Mouse (Mus musculus): ENCODE data around the gene Knstrn.

Knstrn gene

GRCm38 (mm10) chr2:118813981-118814836 is at the start of gene Knstrn:
TSS of gene Knstrn (plus strand) at chr2:118814003.
- peak; percentile 73 for DNase-seq (ENCODE audit: low spot score)

GRCm38 (mm10) chr2:118764094-118764831 is 49.5 kb upstream of the Knstrn start:
- no peak for DNase-seq (ENCODE audit: low spot score)

DNA sequence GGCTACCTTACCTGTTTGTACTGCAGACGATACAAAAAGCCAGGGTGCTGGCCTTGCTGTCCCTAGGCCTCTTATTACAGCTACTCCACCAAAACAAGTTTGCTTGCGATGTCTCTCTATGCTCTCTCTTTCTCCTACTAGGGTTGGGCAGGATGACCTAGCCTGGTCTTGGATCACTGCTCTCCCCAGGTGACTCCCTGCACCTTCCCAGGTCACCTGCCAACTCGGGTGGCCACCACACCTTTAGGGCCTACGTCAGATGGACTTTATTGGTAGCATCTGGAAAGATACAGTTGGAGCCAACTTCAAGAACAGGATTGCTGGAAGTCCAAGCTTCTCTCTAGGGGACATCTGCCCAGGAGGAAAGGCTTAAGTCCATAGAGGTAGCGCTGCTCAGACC is 48.9 kb upstream of the Knstrn start:
- no peak for DNase-seq (ENCODE audit: low spot score)

GRCm38 (mm10) chr2:118766041-118767033 is 47.5 kb upstream of the Knstrn start:
- no peak for DNase-seq (ENCODE audit: low spot score)

- DNase-seq (ENCODE audit: low spot score): no peak
Measured at GRCm38 (mm10) chr2:118772158-118772874, 41.5 kb upstream of the Knstrn start, which contains the start of gene Phgr1. TSS of gene Phgr1 (plus strand) at chr2:118772769.

GRCm38 (mm10) chr2:118774536-118774935 is 39.3 kb upstream of the Knstrn start:
- no peak for DNase-seq (ENCODE audit: low spot score)

GRCm38 (mm10) chr2:118775396-118775795 is 38.4 kb upstream of the Knstrn start:
- DNase-seq (ENCODE audit: low spot score): no peak

DNA sequence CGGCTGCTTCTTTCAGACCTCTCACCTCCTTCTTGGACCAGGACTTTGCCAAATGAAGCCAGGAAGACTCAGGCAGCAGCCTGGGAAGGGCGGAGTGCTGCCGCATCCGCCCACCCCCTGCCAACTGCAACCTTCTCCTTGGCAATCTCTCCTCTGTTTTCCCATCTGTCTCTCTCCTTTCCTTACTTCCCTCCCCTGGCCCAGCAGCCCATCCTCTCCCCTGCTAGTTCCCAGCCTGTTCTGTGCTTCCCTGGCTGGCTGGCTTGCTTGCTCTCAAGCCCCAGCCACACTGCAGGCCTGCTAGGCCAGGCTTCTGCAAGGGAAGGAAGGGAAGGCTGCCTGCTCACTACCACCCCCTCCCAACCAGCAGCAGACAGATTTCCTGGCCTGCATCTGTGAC is 38.0 kb upstream of the Knstrn start:
- DNase-seq (ENCODE audit: low spot score): peak; percentile 61

- no peak for DNase-seq (ENCODE audit: low spot score)
Measured at GRCm38 (mm10) chr2:118776295-118776694, 37.5 kb upstream of the Knstrn start.

DNA sequence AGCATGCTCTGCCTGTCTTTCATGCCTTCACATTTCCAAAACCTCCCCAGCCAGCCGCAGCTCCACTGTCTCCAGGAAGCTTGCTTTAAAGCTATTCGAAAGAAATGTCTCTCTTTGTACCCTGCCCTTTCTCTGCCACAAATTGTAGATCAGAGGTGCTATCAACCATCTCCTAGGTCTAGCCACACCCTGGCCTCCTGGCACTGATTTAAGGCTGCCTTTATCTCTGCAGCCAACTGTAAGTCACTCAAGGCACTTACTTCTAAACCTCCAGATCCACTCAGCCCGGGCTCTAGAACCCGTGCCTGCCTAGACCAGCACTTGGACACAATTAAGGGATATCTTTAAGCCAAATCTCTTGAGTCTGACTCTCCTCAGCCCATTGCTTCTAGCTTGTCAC is 35.4 kb upstream of the Knstrn start:
- no peak for DNase-seq (ENCODE audit: low spot score)

DNA sequence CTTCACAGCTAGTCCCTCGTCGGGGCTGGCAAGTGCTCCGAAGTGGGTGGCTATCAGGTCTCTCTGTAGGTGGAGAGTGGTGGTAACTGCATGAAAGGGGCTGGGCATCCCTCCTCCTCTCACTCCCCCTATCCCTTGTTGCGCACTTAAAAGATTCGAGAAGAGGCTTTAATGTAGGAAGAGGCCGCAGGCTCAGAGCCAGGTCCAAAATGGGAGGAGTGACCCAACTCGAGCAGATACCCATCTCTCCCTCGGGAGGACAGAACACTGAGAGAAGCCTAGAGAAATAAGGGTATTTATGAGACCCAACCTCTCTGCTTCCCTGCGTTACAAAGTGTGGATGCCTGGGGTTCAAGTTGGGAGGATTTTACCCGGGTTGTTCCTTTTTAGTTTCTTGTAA is 34.7 kb upstream of the Knstrn start:
- no peak for DNase-seq (ENCODE audit: low spot score)

DNA sequence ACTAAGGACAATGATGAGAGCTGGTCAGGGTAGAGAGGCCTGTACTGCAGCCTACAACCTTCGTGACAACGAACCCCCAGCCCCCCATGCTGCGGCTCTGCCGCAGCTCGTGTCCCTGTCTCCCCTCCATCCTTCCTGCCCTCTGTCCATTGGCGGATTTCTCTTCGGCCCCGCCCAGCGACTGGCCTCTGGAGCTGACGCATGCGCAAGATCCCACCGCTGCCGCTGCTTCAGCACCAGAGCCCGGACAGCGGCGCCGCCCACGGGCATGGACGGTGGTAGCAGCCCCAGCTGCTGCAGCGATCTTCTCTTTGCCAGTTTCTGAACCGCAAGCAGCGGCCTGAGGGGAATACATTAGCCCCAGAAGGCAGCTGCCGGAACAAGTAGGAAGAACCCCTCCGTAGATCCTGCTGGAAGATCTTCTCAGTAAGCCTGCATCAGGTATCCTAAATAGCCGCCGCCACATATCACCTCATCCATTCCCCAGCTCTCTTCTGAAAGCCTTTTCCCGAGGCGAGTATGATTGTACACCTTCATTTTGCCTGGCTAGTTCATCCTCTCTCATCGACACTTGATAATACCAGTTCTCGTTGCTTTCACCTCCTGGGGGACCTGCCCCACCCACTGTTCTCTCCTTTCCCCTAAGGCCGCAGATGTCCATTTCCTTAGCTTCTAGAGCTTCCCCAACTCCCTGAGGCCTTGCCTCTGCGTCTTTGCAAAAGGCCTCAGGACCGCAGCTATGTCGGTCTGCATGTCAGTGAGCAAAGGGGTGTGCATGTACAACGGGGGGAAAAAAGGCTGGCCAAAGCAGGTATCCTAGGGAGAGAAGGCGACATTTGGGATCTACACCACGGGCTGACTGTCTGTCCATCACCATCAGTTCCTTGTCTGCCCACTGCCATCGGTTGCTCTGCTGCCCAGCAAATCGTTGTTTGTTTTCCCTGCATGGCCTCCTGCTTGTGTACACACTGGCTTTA is 34.0 kb upstream of the Knstrn start, which contains the start of gene Disp2:
Disp2 (plus strand) TSS at position 216 of the 977 bp plus-strand sequence.
- peak; percentile 90 for DNase-seq (ENCODE audit: low spot score)

DNA sequence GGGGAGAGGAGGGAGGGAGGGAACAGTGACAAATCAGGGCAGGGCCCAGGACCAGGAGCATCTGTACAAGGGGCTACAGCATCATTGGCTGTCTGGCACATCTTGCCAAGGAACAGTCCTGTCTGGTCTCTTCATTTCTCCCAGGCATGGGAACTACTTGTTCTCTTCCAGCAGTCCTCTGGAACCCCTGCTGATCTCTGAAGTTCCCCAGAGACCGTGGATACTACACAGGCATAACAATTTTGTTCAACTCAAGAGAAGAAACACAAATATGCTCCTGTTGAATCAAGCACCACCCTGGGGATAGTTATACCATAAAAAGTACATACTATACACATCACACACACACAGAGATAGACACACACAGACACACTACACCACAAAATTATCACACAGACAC is 32.7 kb upstream of the Knstrn start:
- no peak for DNase-seq (ENCODE audit: low spot score)

DNA sequence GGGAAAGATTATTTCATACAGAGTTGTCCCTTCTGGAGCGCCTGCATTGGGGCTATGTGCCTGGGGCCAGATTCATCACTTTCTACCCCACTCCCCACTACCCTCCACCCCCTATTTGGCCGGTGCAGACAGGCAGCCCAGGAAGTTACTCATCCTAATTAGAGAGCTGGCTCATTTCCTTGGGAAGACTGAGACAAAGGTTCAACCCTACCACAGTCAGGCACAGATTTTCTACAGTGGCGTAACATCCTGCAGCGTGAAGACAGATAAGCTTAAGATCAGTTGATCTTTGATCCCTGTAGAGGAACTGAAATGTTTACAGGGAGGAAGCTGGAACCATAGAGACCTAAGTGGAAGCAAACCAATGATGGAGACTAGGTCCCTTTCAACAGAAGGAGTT is 31.5 kb upstream of the Knstrn start:
- DNase-seq (ENCODE audit: low spot score): no peak

GRCm38 (mm10) chr2:118783093-118783492 is 30.7 kb upstream of the Knstrn start:
- no peak for DNase-seq (ENCODE audit: low spot score)

GRCm38 (mm10) chr2:118783663-118784062 is 30.1 kb upstream of the Knstrn start:
- DNase-seq (ENCODE audit: low spot score): no peak

DNA sequence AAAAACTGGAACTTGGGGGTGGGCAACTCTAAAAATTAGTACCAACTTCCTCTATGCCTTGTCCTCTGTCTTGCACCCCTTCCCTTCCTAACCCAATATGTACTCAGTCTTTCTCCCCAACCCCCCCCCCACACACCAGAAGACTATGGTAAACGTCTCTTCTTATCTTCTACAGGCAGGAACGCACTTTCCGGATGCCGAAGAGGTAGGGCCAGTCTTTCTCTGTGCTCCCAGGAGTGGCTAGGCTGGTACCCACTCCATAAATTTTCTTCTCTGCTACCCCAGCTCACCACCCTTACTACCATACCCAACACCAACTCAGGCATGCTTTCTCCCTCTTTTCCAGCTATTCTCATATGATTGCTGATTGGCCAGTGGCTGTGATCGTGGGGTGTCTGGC is 27.3 kb upstream of the Knstrn start:
- DNase-seq (ENCODE audit: low spot score): no peak

GRCm38 (mm10) chr2:118789501-118789900 is 24.3 kb upstream of the Knstrn start:
- DNase-seq (ENCODE audit: low spot score): no peak

- DNase-seq (ENCODE audit: low spot score): no peak
Measured at GRCm38 (mm10) chr2:118790221-118790550, 23.6 kb upstream of the Knstrn start.

Measured in left cerebral cortex, adult 11 months (tissue).